Mouse (Mus musculus): ENCODE data around the gene Ralgds. TPM values are rescaled to one million over a fixed set of nuclear protein-coding genes. Genes with fewer than 3 reads are reported as not detected.

Gene Ralgds
- polyA plus RNA-seq, 1 experiment from 2014 or later, result 12.2 TPM

DNA sequence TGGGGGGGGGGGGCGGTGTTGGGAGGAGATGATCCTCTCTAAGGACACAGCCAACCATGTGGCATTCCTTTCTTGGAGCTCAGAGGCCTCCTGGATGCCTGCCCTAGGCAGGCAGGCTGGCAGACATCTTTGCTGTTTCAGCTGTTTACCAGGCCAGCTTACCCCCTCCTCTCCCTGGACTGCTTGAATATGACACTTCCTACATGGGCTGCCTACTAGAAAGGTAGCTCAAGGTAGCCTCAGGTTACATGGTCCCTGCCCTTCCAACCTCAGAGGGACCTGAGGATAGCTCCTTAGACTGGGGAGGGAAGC is 25.8 kb downstream of the Ralgds start:
- H3K36me3 ChIP-seq (ENCODE audit: control insufficient read depth, insufficient read depth, low read length), result peaks cover 5% of the 10 kb centered on the region
- H3K27ac ChIP-seq (ENCODE audit: low read depth, low read length), result no peak overlapping the region
- peak overlapping the region; percentile 17; the same call in 1 of the 2 replicates for H3K9ac ChIP-seq (ENCODE audit: low read depth, low read length)
- no peaks in the 10 kb centered on the region for H3K27me3 ChIP-seq (ENCODE audit: control insufficient read depth, insufficient read depth, low read length)
- H3K4me1 ChIP-seq (ENCODE audit: control insufficient read depth, insufficient read depth, low read length), result peaks cover 45% of the 10 kb centered on the region
- H3K9me3 ChIP-seq (replicated peaks; ENCODE audit: control insufficient read depth, low read length), result no peaks in the 10 kb centered on the region
- 50% methylated on average over 1 of the region's 1 CpGs for WGBS (ENCODE audit: insufficient replicate concordance)
- ATAC-seq (replicated peaks; ENCODE audit: insufficient number of reproducible peaks, low FRiP score, low TSS enrichment), result no peak
- no peak overlapping the region for H3K4me2 ChIP-seq
- H3K4me3 ChIP-seq (ENCODE audit: low read depth, low read length), result no peak overlapping the region

DNA sequence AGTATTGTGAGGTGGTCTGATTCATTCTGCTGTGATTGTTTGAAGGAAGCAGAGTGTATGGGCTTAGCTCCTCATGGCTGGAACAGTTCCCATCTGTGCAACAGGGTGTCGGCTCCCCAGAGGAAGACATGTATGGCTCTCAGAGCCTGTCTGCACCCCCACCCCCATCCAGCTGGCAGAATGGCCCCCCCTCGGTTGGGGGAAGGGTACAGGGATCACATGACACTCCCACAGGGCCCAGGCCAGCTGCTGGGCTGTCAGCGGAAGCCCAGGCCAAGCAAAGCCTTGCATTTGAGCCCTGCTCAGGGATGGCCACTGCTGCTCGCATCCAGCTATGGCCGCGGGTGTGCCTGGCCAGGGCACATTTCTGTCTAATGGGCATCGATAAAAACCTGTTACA is 26.3 kb downstream of the Ralgds start:
- H3K4me1 ChIP-seq (ENCODE audit: control insufficient read depth, insufficient read depth, low read length), result peaks cover 41% of the 10 kb centered on the region
- 46% methylated on average over 7 of the region's 7 CpGs for WGBS (ENCODE audit: insufficient replicate concordance)
- H3K9me3 ChIP-seq (replicated peaks; ENCODE audit: control insufficient read depth, low read length), result no peaks in the 10 kb centered on the region
- no peak overlapping the region for H3K4me3 ChIP-seq (ENCODE audit: low read depth, low read length)
- H3K27me3 ChIP-seq (ENCODE audit: control insufficient read depth, insufficient read depth, low read length), result no peaks in the 10 kb centered on the region
- peaks cover 8% of the 10 kb centered on the region for H3K36me3 ChIP-seq (ENCODE audit: control insufficient read depth, insufficient read depth, low read length)
- ATAC-seq (replicated peaks; ENCODE audit: insufficient number of reproducible peaks, low FRiP score, low TSS enrichment), result no peak
- no peak overlapping the region for H3K4me2 ChIP-seq
- H3K27ac ChIP-seq (ENCODE audit: low read depth, low read length), result no peak overlapping the region
- peak overlapping the region; percentile 17; the same call in 1 of the 2 replicates for H3K9ac ChIP-seq (ENCODE audit: low read depth, low read length)

DNA sequence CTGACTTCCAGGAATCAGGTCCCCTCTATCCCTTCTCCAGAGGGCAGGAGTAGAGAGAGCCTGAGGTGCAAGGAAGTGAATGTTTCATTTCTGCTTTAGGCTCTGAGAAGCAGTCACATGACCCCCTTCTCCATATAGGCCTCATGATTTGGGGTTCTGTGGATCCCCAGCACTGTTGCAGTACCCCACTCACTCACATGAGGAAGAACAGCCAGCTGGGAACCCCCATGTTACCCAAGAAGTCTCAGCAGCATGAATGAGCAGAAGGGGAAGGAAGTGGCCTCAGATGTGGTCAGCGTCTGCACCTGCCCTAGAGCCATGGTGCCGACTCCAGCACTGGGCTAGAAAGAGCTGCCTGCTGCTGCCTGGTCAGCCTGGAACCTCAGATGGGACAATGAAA is 27.0 kb downstream of the Ralgds start:
- Histone ChIP-seq H3K9me3 (replicated peaks; ENCODE audit: control insufficient read depth, low read length) (no peaks in the 10 kb centered on the region), H3K36me3 (ENCODE audit: control insufficient read depth, insufficient read depth, low read length) (peaks cover 8% of the 10 kb centered on the region), H3K27ac (ENCODE audit: low read depth, low read length) (no peak overlapping the region), H3K9ac (ENCODE audit: low read depth, low read length) (no peak overlapping the region), H3K27me3 (ENCODE audit: control insufficient read depth, insufficient read depth, low read length) (no peaks in the 10 kb centered on the region), H3K4me1 (ENCODE audit: control insufficient read depth, insufficient read depth, low read length) (peaks cover 34% of the 10 kb centered on the region), H3K4me3 (ENCODE audit: low read depth, low read length) (no peak overlapping the region), H3K4me2 (no peak overlapping the region)
- WGBS (ENCODE audit: insufficient replicate concordance), result 60% methylated on average over 2 of the region's 2 CpGs
- no peak for ATAC-seq (replicated peaks; ENCODE audit: insufficient number of reproducible peaks, low FRiP score, low TSS enrichment)

- Histone ChIP-seq H3K36me3 (ENCODE audit: control insufficient read depth, insufficient read depth, low read length) (peaks cover 8% of the 10 kb centered on the region), H3K4me2 (no peak overlapping the region), H3K27ac (ENCODE audit: low read depth, low read length) (no peak overlapping the region), H3K4me3 (ENCODE audit: low read depth, low read length) (no peak overlapping the region), H3K4me1 (ENCODE audit: control insufficient read depth, insufficient read depth, low read length) (peaks cover 26% of the 10 kb centered on the region), H3K27me3 (ENCODE audit: control insufficient read depth, insufficient read depth, low read length) (no peaks in the 10 kb centered on the region), H3K9me3 (replicated peaks; ENCODE audit: control insufficient read depth, low read length) (no peaks in the 10 kb centered on the region), H3K9ac (ENCODE audit: low read depth, low read length) (no peak overlapping the region)
- no peak for ATAC-seq (replicated peaks; ENCODE audit: insufficient number of reproducible peaks, low FRiP score, low TSS enrichment)
- WGBS (ENCODE audit: insufficient replicate concordance), result 73% methylated on average over 8 of the region's 8 CpGs
These were observed 27.8 kb downstream of the Ralgds start for GRCm38 (mm10) chr2:28540587-28541227.

GRCm38 (mm10) chr2:28543894-28544293 is 31.0 kb downstream of the Ralgds start:
- WGBS (ENCODE audit: insufficient replicate concordance), result 87% methylated on average over 8 of the region's 8 CpGs
- peaks cover 12% of the 10 kb centered on the region for H3K4me1 ChIP-seq (ENCODE audit: control insufficient read depth, insufficient read depth, low read length)
- no peaks in the 10 kb centered on the region for H3K9me3 ChIP-seq (replicated peaks; ENCODE audit: control insufficient read depth, low read length)
- no peaks in the 10 kb centered on the region for H3K27me3 ChIP-seq (ENCODE audit: control insufficient read depth, insufficient read depth, low read length)
- no peak for ATAC-seq (replicated peaks; ENCODE audit: insufficient number of reproducible peaks, low FRiP score, low TSS enrichment)
- H3K9ac ChIP-seq (ENCODE audit: low read depth, low read length), result peak overlapping the region; percentile 28; the same call in 1 of the 2 replicates
- no peak overlapping the region for H3K4me2 ChIP-seq
- no peak overlapping the region for H3K4me3 ChIP-seq (ENCODE audit: low read depth, low read length)
- H3K27ac ChIP-seq (ENCODE audit: low read depth, low read length), result no peak overlapping the region
- peaks cover 8% of the 10 kb centered on the region for H3K36me3 ChIP-seq (ENCODE audit: control insufficient read depth, insufficient read depth, low read length)

- H3K27ac ChIP-seq (ENCODE audit: low read depth, low read length), result no peak overlapping the region
- ATAC-seq (replicated peaks; ENCODE audit: insufficient number of reproducible peaks, low FRiP score, low TSS enrichment), result no peak
These were observed 33.1 kb downstream of the Ralgds start for GRCm38 (mm10) chr2:28545976-28546375.

GRCm38 (mm10) chr2:28546560-28546959 is 33.6 kb downstream of the Ralgds start:
- ATAC-seq (replicated peaks; ENCODE audit: insufficient number of reproducible peaks, low FRiP score, low TSS enrichment), result no peak
- H3K9me3 ChIP-seq (replicated peaks; ENCODE audit: control insufficient read depth, low read length), result no peaks in the 10 kb centered on the region
- no peaks in the 10 kb centered on the region for H3K27me3 ChIP-seq (ENCODE audit: control insufficient read depth, insufficient read depth, low read length)
- peaks cover 18% of the 10 kb centered on the region for H3K36me3 ChIP-seq (ENCODE audit: control insufficient read depth, insufficient read depth, low read length)
- H3K4me2 ChIP-seq, result no peak overlapping the region
- no peak overlapping the region for H3K27ac ChIP-seq (ENCODE audit: low read depth, low read length)
- WGBS (ENCODE audit: insufficient replicate concordance), result 67% methylated on average over 6 of the region's 6 CpGs
- no peak overlapping the region for H3K9ac ChIP-seq (ENCODE audit: low read depth, low read length)
- H3K4me1 ChIP-seq (ENCODE audit: control insufficient read depth, insufficient read depth, low read length), result no peaks in the 10 kb centered on the region
- H3K4me3 ChIP-seq (ENCODE audit: low read depth, low read length), result no peak overlapping the region

More at GRCm38 (mm10) chr2:28545976-28546375, 33.1 kb downstream of the Ralgds start:
- no peak overlapping the region for H3K4me3 ChIP-seq (ENCODE audit: low read depth, low read length)
- no peaks in the 10 kb centered on the region for H3K27me3 ChIP-seq (ENCODE audit: control insufficient read depth, insufficient read depth, low read length)
- H3K4me2 ChIP-seq, result no peak overlapping the region
- H3K9me3 ChIP-seq (replicated peaks; ENCODE audit: control insufficient read depth, low read length), result no peaks in the 10 kb centered on the region
- H3K9ac ChIP-seq (ENCODE audit: low read depth, low read length), result no peak overlapping the region
- H3K36me3 ChIP-seq (ENCODE audit: control insufficient read depth, insufficient read depth, low read length), result peaks cover 14% of the 10 kb centered on the region
- no peaks in the 10 kb centered on the region for H3K4me1 ChIP-seq (ENCODE audit: control insufficient read depth, insufficient read depth, low read length)

DNA sequence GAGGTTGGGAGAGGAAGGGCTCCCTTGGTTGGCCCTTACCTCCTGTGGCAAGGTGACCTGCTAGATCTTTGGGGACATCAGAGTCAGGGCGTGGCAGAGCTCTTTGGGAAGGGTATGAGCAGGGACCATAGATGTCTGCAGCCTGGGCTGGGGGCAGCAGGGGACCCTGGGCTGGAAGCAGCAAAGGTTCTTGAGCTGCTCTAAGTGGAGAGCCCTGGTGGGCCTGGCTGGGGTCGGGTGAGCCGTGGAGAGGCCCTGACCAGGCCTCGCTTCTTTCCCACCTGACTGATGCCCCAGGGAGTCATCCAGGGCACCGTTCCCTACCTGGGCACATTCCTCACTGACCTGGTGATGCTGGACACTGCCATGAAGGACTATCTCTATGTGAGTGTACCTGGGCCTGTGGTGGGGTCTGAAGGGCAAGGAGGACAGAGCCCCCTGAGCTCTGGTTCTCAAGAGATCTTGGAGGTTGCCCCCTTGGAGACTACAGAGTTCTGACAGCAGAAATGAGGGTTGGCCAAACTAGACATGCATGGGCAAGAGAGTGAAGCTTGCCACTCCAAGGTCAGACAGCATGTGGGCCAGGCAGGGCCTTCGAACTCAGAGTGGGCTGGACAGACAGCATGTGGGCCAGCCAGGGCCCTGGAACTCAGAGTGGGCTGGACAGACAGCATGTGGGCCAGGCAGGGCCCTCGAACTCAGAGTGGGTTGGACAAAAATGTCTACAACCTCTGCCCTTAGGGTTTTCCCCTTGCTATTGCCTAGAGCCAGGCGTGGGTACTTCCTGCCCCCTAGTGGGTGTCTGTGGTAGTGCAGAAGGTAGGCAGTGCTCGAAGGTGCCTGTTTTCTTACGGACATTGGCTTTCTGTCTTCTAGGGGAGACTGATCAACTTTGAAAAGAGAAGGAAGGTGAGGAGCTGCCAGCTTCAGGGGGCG is 34.6 kb downstream of the Ralgds start:
- no peak for ATAC-seq (replicated peaks; ENCODE audit: insufficient number of reproducible peaks, low FRiP score, low TSS enrichment)
- peaks cover 20% of the 10 kb centered on the region for H3K36me3 ChIP-seq (ENCODE audit: control insufficient read depth, insufficient read depth, low read length)
- 0 out of 2 replicates have a peak overlapping the region, but pooled peaks have one; percentile 2 for H3K9ac ChIP-seq (ENCODE audit: low read depth, low read length)
- no peak overlapping the region for H3K27ac ChIP-seq (ENCODE audit: low read depth, low read length)
- H3K4me1 ChIP-seq (ENCODE audit: control insufficient read depth, insufficient read depth, low read length), result no peaks in the 10 kb centered on the region
- no peaks in the 10 kb centered on the region for H3K27me3 ChIP-seq (ENCODE audit: control insufficient read depth, insufficient read depth, low read length)
- no peak overlapping the region for H3K4me3 ChIP-seq (ENCODE audit: low read depth, low read length)
- H3K4me2 ChIP-seq, result no peak overlapping the region
- 55% methylated on average over 11 of the region's 11 CpGs for WGBS (ENCODE audit: insufficient replicate concordance)
- H3K9me3 ChIP-seq (replicated peaks; ENCODE audit: control insufficient read depth, low read length), result no peaks in the 10 kb centered on the region
